Mouse (Mus musculus): ENCODE results near the gene Myrf. TPM values are rescaled to one million over a fixed set of nuclear protein-coding genes. Genes with fewer than 3 reads are reported as not detected.

The Myrf gene
- 4.6 and 6.9 TPM in 2 replicates for polyA plus RNA-seq (2012; rRNA removed)

GRCm38 (mm10) chr19:10240654-10241305, at the start of gene Myrf:
Gene Myrf (minus strand): TSS chr19:10240748.

GRCm38 (mm10) chr19:10203848-10204615, 36.5 kb downstream of the Myrf start, which contains the start of the genes Tmem258 and Fen1:
Gene Tmem258 (plus strand): TSS chr19:10204014.
Gene Fen1 (minus strand): TSS chr19:10204169.

GRCm38 (mm10) chr19:10182670-10183298, 57.8 kb downstream of the Myrf start, which contains the start of gene Fads1:
Gene Fads1 (plus strand): TSS chr19:10182888.

Other genes starting within 250 kb of the Myrf start
- 0.02 and 0.07 TPM in 2 replicates for gene Best1, start 239.1 kb downstream of the Myrf start, polyA plus RNA-seq (2012; rRNA removed)
- 55.4 and 66.1 TPM in 2 replicates for gene Rab3il1, start 239.1 kb downstream of the Myrf start, polyA plus RNA-seq (2012; rRNA removed)
- 7.6 and 8.8 TPM in 2 replicates for gene Fads3, start 199.2 kb downstream of the Myrf start, polyA plus RNA-seq (2012; rRNA removed)
- gene Fads2, start 139.0 kb downstream of the Myrf start, polyA plus RNA-seq (2012; rRNA removed) = 83.2 and 157 TPM in 2 replicates
- gene Fads1, start 57.9 kb downstream of the Myrf start, polyA plus RNA-seq (2012; rRNA removed) = 57.9 and 75.8 TPM in 2 replicates
- gene Tmem258, start 36.7 kb downstream of the Myrf start, polyA plus RNA-seq (2012; rRNA removed) = 79.7 and 88.9 TPM in 2 replicates
- gene Fen1, start 36.6 kb downstream of the Myrf start, polyA plus RNA-seq (2012; rRNA removed) = 30.4 and 32.9 TPM in 2 replicates
- gene Dagla, start 64.1 kb upstream of the Myrf start, polyA plus RNA-seq (2012; rRNA removed) = 0.37 and 0.38 TPM in 2 replicates
- gene Syt7, start 148.3 kb upstream of the Myrf start, polyA plus RNA-seq (2012; rRNA removed) = 0.14 and 0.20 TPM in 2 replicates
- gene Lrrc10b, start 216.7 kb upstream of the Myrf start, polyA plus RNA-seq (2012; rRNA removed) = 0.05 and 0.06 TPM in 2 replicates
- 0.18 and 0.21 TPM in 2 replicates for gene Ppp1r32, start 242.2 kb upstream of the Myrf start, polyA plus RNA-seq (2012; rRNA removed)